Mouse (Mus musculus) heart, adult 8-10 months (tissue): Measurements from ENCODE around the gene Syn2. TPM values are rescaled to one million over a fixed set of nuclear protein-coding genes. Genes with fewer than 3 reads are reported as not detected.
A peak's percentile ranks its signal among the peaks of the same experiment; 100 is the strongest.

Source experiments
- DNase-seq: peaks from one replicate; pipeline ENCODE4 v3.0.0; 2022; ENCODE audit warnings: low spot score
- total RNA-seq, 4 experiments: library from RNA; stranded (reverse); gene quantifications; 2 replicates each; pipeline ENCODE4 v1.2.4; 2022

Syn2 gene
- total RNA-seq, 4 experiments from 2014 or later = 3.5 to 6.2 (median 4.6) TPM

GRCm38 (mm10) chr6:115244222-115244621, 109.5 kb downstream of the Syn2 start:
- DNase-seq = no peak

GRCm38 (mm10) chr6:115245500-115246058, 110.9 kb downstream of the Syn2 start:
- no peak for DNase-seq

- peak; percentile 74 for DNase-seq
Measured at GRCm38 (mm10) chr6:115251531-115251985, 116.9 kb downstream of the Syn2 start.

- no peak for DNase-seq
Measured at GRCm38 (mm10) chr6:115252099-115252873, 117.6 kb downstream of the Syn2 start, which contains the start of gene Timp4. Gene Timp4, minus strand, starts transcription at chr6:115252205.

- DNase-seq = no peak
Measured at GRCm38 (mm10) chr6:115255171-115255570, 120.5 kb downstream of the Syn2 start.

- DNase-seq = no peak
Measured at GRCm38 (mm10) chr6:115260507-115260906, 125.8 kb downstream of the Syn2 start.

- DNase-seq = no peak
Measured at GRCm38 (mm10) chr6:115266791-115267190, 132.1 kb downstream of the Syn2 start.

- DNase-seq = peak; percentile 85
Measured at GRCm38 (mm10) chr6:115267916-115268315, 133.2 kb downstream of the Syn2 start.

GRCm38 (mm10) chr6:115268551-115269385, 134.1 kb downstream of the Syn2 start:
- peak; percentile 36 for DNase-seq

- no peak for DNase-seq
Measured at GRCm38 (mm10) chr6:115269561-115269960, 134.9 kb downstream of the Syn2 start.

- DNase-seq = peak; percentile 51
Measured at GRCm38 (mm10) chr6:115270085-115270484, 135.4 kb downstream of the Syn2 start.

GRCm38 (mm10) chr6:115271326-115271725, 136.6 kb downstream of the Syn2 start:
- no peak for DNase-seq

GRCm38 (mm10) chr6:115271866-115272271, 137.2 kb downstream of the Syn2 start:
- peak; percentile 78 for DNase-seq

GRCm38 (mm10) chr6:115273346-115273745, 138.6 kb downstream of the Syn2 start:
- peak; percentile 81 for DNase-seq

GRCm38 (mm10) chr6:115274705-115275104, 140.0 kb downstream of the Syn2 start:
- DNase-seq = no peak

- DNase-seq = no peak
Measured at GRCm38 (mm10) chr6:115275116-115275815, 140.6 kb downstream of the Syn2 start.

- no peak for DNase-seq
Measured at GRCm38 (mm10) chr6:115278086-115278485, 143.4 kb downstream of the Syn2 start.

- DNase-seq = no peak
Measured at GRCm38 (mm10) chr6:115279639-115280038, 144.9 kb downstream of the Syn2 start.

GRCm38 (mm10) chr6:115284153-115284552, 149.5 kb downstream of the Syn2 start:
- DNase-seq = no peak

GRCm38 (mm10) chr6:115286441-115286840, 151.7 kb downstream of the Syn2 start:
- no peak for DNase-seq

- no peak for DNase-seq
Measured at GRCm38 (mm10) chr6:115288223-115288622, 153.5 kb downstream of the Syn2 start.
